Mouse (Mus musculus): Measurements from ENCODE around the gene Dnlz. TPM values are rescaled to one million over a fixed set of nuclear protein-coding genes. Genes with fewer than 3 reads are reported as not detected.

Gene Dnlz
- polyA plus RNA-seq, 1 experiment, result 13.4 TPM

- H3K27me3 ChIP-seq (ENCODE audit: control insufficient read depth, insufficient read depth, low read length), result no peaks in the 10 kb centered on the region
- TF ChIP-seq CTCF (IDR thresholded peaks at IDR 0.05; ENCODE audit: extremely low read depth, insufficient read depth, insufficient read length, insufficient replicate concordance) (no peak), POLR2A (IDR thresholded peaks at IDR 0.05; ENCODE audit: low read depth, low read length) (no peak)
- H3K4me1 ChIP-seq (ENCODE audit: control insufficient read depth, insufficient read depth, insufficient read length), result peaks cover 3% of the 10 kb centered on the region
- no peak overlapping the region for H3K27ac ChIP-seq (ENCODE audit: insufficient read depth, low read length)
- H3K36me3 ChIP-seq (ENCODE audit: control insufficient read depth, insufficient read depth, low read length), result no peaks in the 10 kb centered on the region
- no peak for DNase-seq (ENCODE audit: low read depth in 1 of 2, low spot score in 2 of 2)
- 85% methylated on average over 15 of the region's 15 CpGs for WGBS
- no peak overlapping the region for H3K4me3 ChIP-seq (ENCODE audit: extremely low read depth, insufficient read depth, insufficient read length)
These were observed 5.6 kb upstream of the Dnlz start for GRCm38 (mm10) chr2:26357484-26357883.

- WGBS, result 71% methylated on average over 7 of the region's 7 CpGs
- Histone ChIP-seq H3K4me3 (ENCODE audit: extremely low read depth, insufficient read depth, insufficient read length) (no peak overlapping the region), H3K4me1 (ENCODE audit: control insufficient read depth, insufficient read depth, insufficient read length) (peaks cover 4% of the 10 kb centered on the region), H3K27ac (ENCODE audit: insufficient read depth, low read length) (no peak overlapping the region), H3K36me3 (ENCODE audit: control insufficient read depth, insufficient read depth, low read length) (no peaks in the 10 kb centered on the region), H3K27me3 (ENCODE audit: control insufficient read depth, insufficient read depth, low read length) (no peaks in the 10 kb centered on the region)
- no peak for DNase-seq (ENCODE audit: low read depth in 1 of 2, low spot score in 2 of 2)
- TF ChIP-seq CTCF (IDR thresholded peaks at IDR 0.05; ENCODE audit: extremely low read depth, insufficient read depth, insufficient read length, insufficient replicate concordance) (no peak), POLR2A (IDR thresholded peaks at IDR 0.05; ENCODE audit: low read depth, low read length) (no peak)
These were observed 4.8 kb upstream of the Dnlz start for GRCm38 (mm10) chr2:26356678-26357077.

GRCm38 (mm10) chr2:26356231-26356630, 4.3 kb upstream of the Dnlz start:
- no peak for DNase-seq (ENCODE audit: low read depth in 1 of 2, low spot score in 2 of 2)
- Histone ChIP-seq H3K27me3 (ENCODE audit: control insufficient read depth, insufficient read depth, low read length) (no peaks in the 10 kb centered on the region), H3K4me1 (ENCODE audit: control insufficient read depth, insufficient read depth, insufficient read length) (peaks cover 6% of the 10 kb centered on the region), H3K4me3 (ENCODE audit: extremely low read depth, insufficient read depth, insufficient read length) (no peak overlapping the region), H3K27ac (ENCODE audit: insufficient read depth, low read length) (no peak overlapping the region), H3K36me3 (ENCODE audit: control insufficient read depth, insufficient read depth, low read length) (no peaks in the 10 kb centered on the region)
- TF ChIP-seq POLR2A (IDR thresholded peaks at IDR 0.05; ENCODE audit: low read depth, low read length), result no peak
- no peak for TF ChIP-seq CTCF (IDR thresholded peaks at IDR 0.05; ENCODE audit: extremely low read depth, insufficient read depth, insufficient read length, insufficient replicate concordance)
- 77% methylated on average over 4 of the region's 4 CpGs for WGBS

GRCm38 (mm10) chr2:26354401-26354800, 2.5 kb upstream of the Dnlz start:
- 94% methylated on average over 4 of the region's 4 CpGs for WGBS
- H3K27me3 ChIP-seq (ENCODE audit: control insufficient read depth, insufficient read depth, low read length), result no peaks in the 10 kb centered on the region
- no peak for TF ChIP-seq CTCF (IDR thresholded peaks at IDR 0.05; ENCODE audit: extremely low read depth, insufficient read depth, insufficient read length, insufficient replicate concordance)
- TF ChIP-seq POLR2A (IDR thresholded peaks at IDR 0.05; ENCODE audit: low read depth, low read length), result no peak
- no peak overlapping the region for H3K27ac ChIP-seq (ENCODE audit: insufficient read depth, low read length)
- peaks cover 12% of the 10 kb centered on the region for H3K4me1 ChIP-seq (ENCODE audit: control insufficient read depth, insufficient read depth, insufficient read length)
- H3K4me3 ChIP-seq (ENCODE audit: extremely low read depth, insufficient read depth, insufficient read length), result no peak overlapping the region
- H3K36me3 ChIP-seq (ENCODE audit: control insufficient read depth, insufficient read depth, low read length), result peaks cover 1% of the 10 kb centered on the region; the same call in 1 of the 2 replicates
- DNase-seq (ENCODE audit: low read depth in 1 of 2, low spot score in 2 of 2), result no peak

GRCm38 (mm10) chr2:26353066-26353980, 1.4 kb upstream of the Dnlz start:
- peaks cover 3% of the 10 kb centered on the region; the same call in 1 of the 2 replicates for H3K36me3 ChIP-seq (ENCODE audit: control insufficient read depth, insufficient read depth, low read length)
- DNase-seq (ENCODE audit: low read depth in 1 of 2, low spot score in 2 of 2), result no peak
- H3K4me3 ChIP-seq (ENCODE audit: extremely low read depth, insufficient read depth, insufficient read length), result no peak overlapping the region
- TF ChIP-seq CTCF (IDR thresholded peaks at IDR 0.05; ENCODE audit: extremely low read depth, insufficient read depth, insufficient read length, insufficient replicate concordance) (no peak), POLR2A (IDR thresholded peaks at IDR 0.05; ENCODE audit: low read depth, low read length) (no peak)
- no peak overlapping the region for H3K27ac ChIP-seq (ENCODE audit: insufficient read depth, low read length)
- no peaks in the 10 kb centered on the region for H3K27me3 ChIP-seq (ENCODE audit: control insufficient read depth, insufficient read depth, low read length)
- peaks cover 12% of the 10 kb centered on the region for H3K4me1 ChIP-seq (ENCODE audit: control insufficient read depth, insufficient read depth, insufficient read length)
- WGBS, result 80% methylated on average over 11 of the region's 11 CpGs

GRCm38 (mm10) chr2:26352291-26352910, 491 bp upstream of the Dnlz start:
- Histone ChIP-seq H3K27ac (ENCODE audit: insufficient read depth, low read length) (peak overlapping the region; percentile 56), H3K27me3 (ENCODE audit: control insufficient read depth, insufficient read depth, low read length) (no peaks in the 10 kb centered on the region), H3K4me1 (ENCODE audit: control insufficient read depth, insufficient read depth, insufficient read length) (peaks cover 12% of the 10 kb centered on the region), H3K4me3 (ENCODE audit: extremely low read depth, insufficient read depth, insufficient read length) (peak overlapping the region; percentile 89), H3K36me3 (ENCODE audit: control insufficient read depth, insufficient read depth, low read length) (peaks cover 3% of the 10 kb centered on the region; the same call in 1 of the 2 replicates)
- no peak for DNase-seq (ENCODE audit: low read depth in 1 of 2, low spot score in 2 of 2)
- 5% methylated on average over 36 of the region's 36 CpGs for WGBS
- TF ChIP-seq POLR2A (IDR thresholded peaks at IDR 0.05; ENCODE audit: low read depth, low read length) (no peak), CTCF (IDR thresholded peaks at IDR 0.05; ENCODE audit: extremely low read depth, insufficient read depth, insufficient read length, insufficient replicate concordance) (no peak)
